8 mouse cellular contexts compared by ENCODE assay signal in genomic region chr4:141445328-141445720, GRCm38 (mm10). TPM values are rescaled to one million over a fixed set of nuclear protein-coding genes. Genes with fewer than 3 reads are reported as not detected.
DNase-seq lines count a peak whose midpoint lies in the region; ATAC-seq and TF ChIP-seq lines count a peak whose summit lies in the region.

No protein-coding gene starts in this region.

- intact Hi-C loops in left cerebral cortex, postnatal 4 days (cut with DNase I) = no loop called here

- H3K36me3 ChIP-seq in hindbrain, embryonic 14.5 days (replicated peaks; ENCODE audit: control insufficient read depth, insufficient read depth) = peaks cover 31% of the 10 kb centered on the region
- H3K36me3 ChIP-seq in midbrain, embryonic 16.5 days (ENCODE audit: control insufficient read depth, insufficient read depth, low read length) = peaks cover 16% of the 10 kb centered on the region

- no peak for TF ChIP-seq CTCF in layer of hippocampus, adult 2 months (conservative IDR thresholded peaks at IDR 0.05)

- peaks cover 7% of the 10 kb centered on the region for H3K4me1 ChIP-seq in hindbrain, embryonic 14.5 days (replicated peaks; ENCODE audit: control insufficient read depth, insufficient read depth, low read length)
- peaks cover 16% of the 10 kb centered on the region for H3K4me1 ChIP-seq in midbrain, embryonic 16.5 days (ENCODE audit: control insufficient read depth, insufficient read depth, low read length)

- H3K9me3 ChIP-seq in hindbrain, embryonic 14.5 days (ENCODE audit: control insufficient read depth, low read length) = no peaks in the 10 kb centered on the region
- no peaks in the 10 kb centered on the region for H3K9me3 ChIP-seq in midbrain, embryonic 16.5 days (replicated peaks; ENCODE audit: control insufficient read depth, low read length, poor library complexity, severe bottlenecking)

- H3K27ac ChIP-seq in layer of hippocampus, adult 2 months = peak overlapping the region; percentile 93
- peak overlapping the region; percentile 83 for H3K27ac ChIP-seq in hindbrain, embryonic 14.5 days
- H3K27ac ChIP-seq in midbrain, embryonic 16.5 days (ENCODE audit: low read length) = peak overlapping the region; percentile 88

- DNase-seq in layer of hippocampus, adult 2 months (ENCODE audit: low spot score in 2 of 2) = no peak
- no peak for DNase-seq in layer of hippocampus, adult 9-11 months
- DNase-seq in brain, adult 2 months (ENCODE audit: low read depth, low spot score) = peak; percentile 45
- no peak for DNase-seq in hindbrain, embryonic 14.5 days (ENCODE audit: low spot score)
- no peak for DNase-seq in frontal cortex, adult 2 months (ENCODE audit: extremely low spot score in 1 of 2, low spot score in 1 of 2)
- no peak for DNase-seq in c-Kit-positive CD71-positive TER-119-positive erythroid progenitor cells, embryonic 14.5 days (ENCODE audit: low spot score)
- no peak for DNase-seq in left cerebral cortex, postnatal 4 days

- ATAC-seq in hindbrain, embryonic 14.5 days (ENCODE audit: low FRiP score) = no peak
- no peak for ATAC-seq in midbrain, embryonic 16.5 days

- WGBS in hindbrain, embryonic 14.5 days = 15% methylated on average over 14 of the region's 14 CpGs
- WGBS in midbrain, embryonic 16.5 days = 16% methylated on average over 14 of the region's 14 CpGs

- peak overlapping the region; percentile 95 for H3K9ac ChIP-seq in hindbrain, embryonic 14.5 days
- peak overlapping the region; percentile 99 for H3K9ac ChIP-seq in midbrain, embryonic 16.5 days (ENCODE audit: low read depth, low read length)

- peak overlapping the region; percentile 61 for H3K4me2 ChIP-seq in hindbrain, embryonic 14.5 days (replicated peaks)
- H3K4me2 ChIP-seq in midbrain, embryonic 16.5 days (ENCODE audit: low read length) = peak overlapping the region; percentile 89

- H3K4me3 ChIP-seq in layer of hippocampus, adult 2 months = peak overlapping the region; percentile 90
- peak overlapping the region; percentile 92 for H3K4me3 ChIP-seq in hindbrain, embryonic 14.5 days (replicated peaks; ENCODE audit: low read length)
- peak overlapping the region; percentile 99 for H3K4me3 ChIP-seq in midbrain, embryonic 16.5 days (ENCODE audit: low read depth, low read length)

- H3K27me3 ChIP-seq in hindbrain, embryonic 14.5 days (ENCODE audit: control insufficient read depth, insufficient read depth, low read length) = no peaks in the 10 kb centered on the region
- no peaks in the 10 kb centered on the region for H3K27me3 ChIP-seq in midbrain, embryonic 16.5 days (ENCODE audit: control insufficient read depth, insufficient read depth, low read depth, low read length)

RNA-seq across cellular contexts. Expression of gene Zbtb17, which starts 0.9 kb away (rescaled TPM):
- total RNA-seq in layer of hippocampus, adult 2 months (2021) = 10 to 100 TPM; 33.8 to 34.6 TPM
- 29.5 and 30.7 TPM in 2 replicates for polyA plus RNA-seq in hindbrain, embryonic 14.5 days (2014; fragmentation: Nextera tagmentation; extraction: Ambion mirVana)
- polyA plus RNA-seq in midbrain, embryonic 16.5 days (2015; fragmentation: Nextera tagmentation; extraction: Ambion mirVana) = 42.7 and 48.2 TPM in 2 replicates
- 42.7 and 49.1 TPM in 2 replicates for polyA plus RNA-seq in frontal cortex, adult 2 months (2012; rRNA removed)
- 10 to 100 TPM; 32.7 to 35.3 TPM for total RNA-seq in left cerebral cortex, postnatal 4 days (2021)

RNA-seq across cellular contexts. Expression of gene Srarp, which starts 9.4 kb away (rescaled TPM):
- total RNA-seq in layer of hippocampus, adult 2 months (2021) = 1 to 10 TPM; 4.1 to 5.3 TPM
- 0.29 TPM in 1 of 2 replicates, not detected in the other for polyA plus RNA-seq in hindbrain, embryonic 14.5 days (2014; fragmentation: Nextera tagmentation; extraction: Ambion mirVana)
- 0.62 TPM in 1 of 2 replicates, not detected in the other for polyA plus RNA-seq in midbrain, embryonic 16.5 days (2015; fragmentation: Nextera tagmentation; extraction: Ambion mirVana)
- 11.9 and 13.2 TPM in 2 replicates for polyA plus RNA-seq in frontal cortex, adult 2 months (2012; rRNA removed)
- total RNA-seq in left cerebral cortex, postnatal 4 days (2021) = 1 to 10 TPM; 1.5 to 1.8 TPM

RNA-seq across cellular contexts. Expression of gene Hspb7, which starts 24.7 kb away (rescaled TPM):
- under 1 TPM in 1 of 2 experiments, not detected in 1; 0.12 TPM for total RNA-seq in layer of hippocampus, adult 2 months (2021)
- polyA plus RNA-seq in hindbrain, embryonic 14.5 days (2014; fragmentation: Nextera tagmentation; extraction: Ambion mirVana) = 0.16 TPM in 1 of 2 replicates, not detected in the other
- not detected in 2 replicates for polyA plus RNA-seq in midbrain, embryonic 16.5 days (2015; fragmentation: Nextera tagmentation; extraction: Ambion mirVana)
- 0.32 and 0.40 TPM in 2 replicates for polyA plus RNA-seq in frontal cortex, adult 2 months (2012; rRNA removed)
- not detected for total RNA-seq in left cerebral cortex, postnatal 4 days (2021)

RNA-seq across cellular contexts. Expression of gene Clcnkb, which starts 29.5 kb away (rescaled TPM):
- not detected for total RNA-seq in layer of hippocampus, adult 2 months (2021)
- not detected in 2 replicates for polyA plus RNA-seq in hindbrain, embryonic 14.5 days (2014; fragmentation: Nextera tagmentation; extraction: Ambion mirVana)
- polyA plus RNA-seq in midbrain, embryonic 16.5 days (2015; fragmentation: Nextera tagmentation; extraction: Ambion mirVana) = not detected in 2 replicates
- polyA plus RNA-seq in frontal cortex, adult 2 months (2012; rRNA removed) = 0.50 and 0.69 TPM in 2 replicates
- total RNA-seq in left cerebral cortex, postnatal 4 days (2021) = not detected

RNA-seq across cellular contexts. Expression of gene Clcnka, which starts 46.8 kb away (rescaled TPM):
- not detected for total RNA-seq in layer of hippocampus, adult 2 months (2021)
- polyA plus RNA-seq in hindbrain, embryonic 14.5 days (2014; fragmentation: Nextera tagmentation; extraction: Ambion mirVana) = 0.20 and 0.56 TPM in 2 replicates
- polyA plus RNA-seq in midbrain, embryonic 16.5 days (2015; fragmentation: Nextera tagmentation; extraction: Ambion mirVana) = 0.19 TPM in 1 of 2 replicates, not detected in the other
- polyA plus RNA-seq in frontal cortex, adult 2 months (2012; rRNA removed) = 0.08 and 0.11 TPM in 2 replicates
- total RNA-seq in left cerebral cortex, postnatal 4 days (2021) = under 1 TPM in 1 of 2 experiments, not detected in 1; 0.60 TPM
